23 mouse cellular contexts compared by ENCODE assay signal in genomic region chr15:87597766-87598165, GRCm38 (mm10). TPM values are rescaled to one million over a fixed set of nuclear protein-coding genes. Genes with fewer than 3 reads are reported as not detected.
DNase-seq lines count a peak whose midpoint lies in the region; ATAC-seq and TF ChIP-seq lines count a peak whose summit lies in the region.
"Had no signal": no experiment of that assay in that cellular context is flagged by ENCODE, and none has a peak within 500 bp of the region (broad histone marks: within the 10 kb centered on the region; RNA-seq: fewer than 3 reads in every experiment).

No protein-coding gene starts in this region.

- DNase-seq in cerebellum, adult 11-12 months: peak; percentile 36
- DNase-seq in heart, adult 11 months: peak; percentile 70
- DNase-seq in heart, adult 2 months: no peak
- DNase-seq in cerebellum, adult 9-10 months: peak; percentile 37
- DNase-seq in cerebellum, postnatal 14 days: peak; percentile 43 to 52
- DNase-seq in thymus, adult 18-20 months: no peak
- DNase-seq: gastrocnemius, postnatal 10 days; gastrocnemius, postnatal 36 days; heart, postnatal 36 days had no signal

- no peak for TF ChIP-seq POLR2A in heart, adult 2 months (IDR thresholded peaks at IDR 0.05; ENCODE audit: insufficient read depth, low read depth, low read length)

- no peak for TF ChIP-seq CTCF in heart, adult 2 months (IDR thresholded peaks at IDR 0.05)

- no peaks in the 10 kb centered on the region for H3K9me3 ChIP-seq in hindbrain, embryonic 13.5 days
- H3K9me3 ChIP-seq: forebrain, embryonic 10.5 days; forebrain, embryonic 13.5 days; heart, embryonic 12.5 days; heart, embryonic 15.5 days; hindbrain, embryonic 10.5 days had no signal

- no peaks in the 10 kb centered on the region for H3K36me3 ChIP-seq in heart, adult 2 months (ENCODE audit: control insufficient read depth, insufficient read depth, low read length)
- no peaks in the 10 kb centered on the region for H3K36me3 ChIP-seq in hindbrain, embryonic 13.5 days
- H3K36me3 ChIP-seq: forebrain, embryonic 10.5 days; heart, embryonic 12.5 days; heart, embryonic 15.5 days; hindbrain, embryonic 10.5 days had no signal

- no peak for ATAC-seq in cerebellum, adult (ENCODE audit: insufficient number of reproducible peaks, low FRiP score, low TSS enrichment)
- ATAC-seq in hindbrain, embryonic 13.5 days (ENCODE audit: low FRiP score): no peak
- ATAC-seq: forebrain, embryonic 16.5 days; inflammation-experienced regulatory T-cells, adult 6 months; intestine, postnatal 0 days had no signal

- no peak overlapping the region for H3K4me3 ChIP-seq in heart, adult 2 months
- no peak overlapping the region for H3K4me3 ChIP-seq in hindbrain, embryonic 13.5 days
- H3K4me3 ChIP-seq: forebrain, embryonic 10.5 days; forebrain, embryonic 13.5 days; heart, embryonic 12.5 days; heart, embryonic 15.5 days; hindbrain, embryonic 10.5 days had no signal

- H3K9ac ChIP-seq in heart, adult 2 months (ENCODE audit: low read depth, low read length): no peak overlapping the region
- no peak overlapping the region for H3K9ac ChIP-seq in hindbrain, embryonic 13.5 days
- H3K9ac ChIP-seq: forebrain, embryonic 13.5 days; heart, embryonic 12.5 days; heart, embryonic 15.5 days; hindbrain, embryonic 14.5 days had no signal

- no peaks in the 10 kb centered on the region for H3K4me1 ChIP-seq in heart, adult 2 months (ENCODE audit: control insufficient read depth, insufficient read depth, low read length)
- H3K4me1 ChIP-seq in hindbrain, embryonic 13.5 days (replicated peaks): peaks cover 17% of the 10 kb centered on the region
- H3K4me1 ChIP-seq: heart, embryonic 12.5 days; heart, embryonic 15.5 days; hindbrain, embryonic 10.5 days had no signal

- no peak overlapping the region for H3K27ac ChIP-seq in heart, adult 2 months
- H3K27ac ChIP-seq in hindbrain, embryonic 13.5 days: no peak overlapping the region
- H3K27ac ChIP-seq: forebrain, embryonic 10.5 days; forebrain, embryonic 13.5 days; heart, embryonic 15.5 days; hindbrain, embryonic 10.5 days; hindbrain, embryonic 14.5 days; hindbrain, postnatal 0 days had no signal

- TF ChIP-seq EP300 in heart, adult 2 months (IDR thresholded peaks at IDR 0.05; ENCODE audit: insufficient read depth, low read depth, low read length): no peak

- H3K79me2 ChIP-seq in heart, adult 2 months (replicated peaks; ENCODE audit: control insufficient read depth, insufficient read depth, low read length): no peaks in the 10 kb centered on the region

- no peaks in the 10 kb centered on the region for H3K27me3 ChIP-seq in heart, adult 2 months (ENCODE audit: control insufficient read depth, insufficient read depth, low read length)
- H3K27me3 ChIP-seq in hindbrain, embryonic 13.5 days: no peaks in the 10 kb centered on the region
- H3K27me3 ChIP-seq: forebrain, embryonic 13.5 days; heart, embryonic 12.5 days; heart, embryonic 15.5 days; Patski had no signal

- H3K4me2 ChIP-seq in hindbrain, embryonic 13.5 days: no peak overlapping the region
- H3K4me2 ChIP-seq: forebrain, embryonic 13.5 days; heart, embryonic 12.5 days; heart, embryonic 15.5 days; hindbrain, embryonic 14.5 days had no signal

- WGBS in heart, adult 2 months: 87% methylated on average over 4 of the region's 4 CpGs
- 94% methylated on average over 4 of the region's 4 CpGs for WGBS in hindbrain, embryonic 13.5 days

- intact Hi-C loops in heart, adult 2 months (cut with DNase I): no loop called here

RNA-seq across cellular contexts. Expression of gene Fam19a5, which starts 53.7 kb away (rescaled TPM):
- total RNA-seq in heart, adult 2 months (2021): 1 to 10 TPM; 3.5 to 5.0 TPM
- 3.9 and 4.2 TPM in 2 replicates for polyA plus RNA-seq in heart, adult 2 months (2012; rRNA removed)
- 20.5 and 21.7 TPM in 2 replicates for polyA plus RNA-seq in hindbrain, embryonic 13.5 days (2015; fragmentation: Nextera tagmentation; extraction: Ambion mirVana)
- total RNA-seq: granulocyte monocyte progenitor cell, adult 5-6 weeks had no signal
- polyA plus RNA-seq: inflammation-experienced regulatory T-cells, adult 6 months had no signal

Comparison
In these comparisons a context has a peak if more than half of its experiments do, and no peak if none do; other contexts are left out.
1. DNase-seq: peak in cerebellum, adult 11-12 months (single experiment), heart, adult 11 months (single experiment), cerebellum, adult 9-10 months (single experiment) and cerebellum, postnatal 14 days (2 of 2); none in heart, adult 2 months (0 of 2) and thymus, adult 18-20 months (0 of 2).